In the genomic region with DNA sequence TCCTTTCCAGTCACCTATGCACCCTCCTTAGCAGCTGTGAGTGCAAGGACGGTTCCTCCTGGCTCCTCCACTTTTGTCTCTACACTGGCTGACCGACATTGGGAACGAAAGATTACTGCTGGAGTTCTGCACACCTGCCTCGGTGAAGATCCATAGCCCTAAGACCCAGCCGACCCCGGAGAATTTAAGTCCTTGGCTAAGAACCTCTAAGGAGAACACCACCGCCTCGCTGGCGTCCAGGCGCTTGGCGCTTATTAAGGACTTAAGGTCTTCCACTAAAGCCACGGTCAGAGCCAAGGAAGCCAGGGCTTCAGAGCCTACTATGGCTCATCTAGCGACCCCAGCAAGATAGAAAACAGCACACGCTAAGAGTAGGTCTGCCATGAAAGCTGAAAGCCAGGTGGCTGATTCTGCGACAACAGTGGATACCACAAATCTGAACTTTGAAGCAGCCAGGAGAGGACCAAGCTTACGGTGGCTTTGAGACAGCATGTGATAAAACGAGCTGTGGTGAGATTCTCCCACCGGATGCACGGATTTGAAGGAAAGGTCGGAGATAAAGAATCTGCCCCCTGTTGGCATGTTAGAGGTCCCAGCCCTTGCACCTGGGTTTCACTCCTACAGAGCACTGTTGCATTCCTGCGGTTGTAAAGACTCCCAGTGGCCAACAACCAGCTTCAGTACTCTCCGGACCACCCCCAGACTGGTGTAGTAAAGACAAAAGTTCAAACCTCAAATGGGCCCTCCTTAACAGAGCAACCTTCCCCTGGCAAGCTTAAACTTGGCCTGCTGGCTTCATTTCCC, we compare ENCODE assay signal across 14 mouse cellular contexts. TPM values are rescaled to one million over a fixed set of nuclear protein-coding genes. Genes with fewer than 3 reads are reported as not detected.
A peak's percentile ranks its signal among the peaks of the same experiment; 100 is the strongest.
DNase-seq lines count a peak whose midpoint lies in the region; ATAC-seq lines count a peak whose summit lies in the region.
"Had no signal": no experiment of that assay in that cellular context is flagged by ENCODE, and none has a peak within 500 bp of the region (broad histone marks: within the 10 kb centered on the region; RNA-seq: fewer than 3 reads in every experiment).

No protein-coding gene starts in this region.

- no peak overlapping the region for H3K4me3 ChIP-seq in intestine, embryonic 14.5 days (ENCODE audit: low read depth, low read length)
- H3K4me3 ChIP-seq in intestine, embryonic 15.5 days (replicated peaks) = no peak overlapping the region
- H3K4me3 ChIP-seq: heart, embryonic 15.5 days had no signal

- WGBS in intestine, embryonic 14.5 days = 7% methylated on average over 22 of the region's 22 CpGs
- WGBS in intestine, embryonic 15.5 days = 9% methylated on average over 22 of the region's 22 CpGs

- no peaks in the 10 kb centered on the region for H3K36me3 ChIP-seq in intestine, embryonic 14.5 days (ENCODE audit: control insufficient read depth, insufficient read depth, low read length)
- H3K36me3 ChIP-seq in intestine, embryonic 15.5 days = no peaks in the 10 kb centered on the region
- H3K36me3 ChIP-seq: heart, embryonic 15.5 days had no signal

- H3K27me3 ChIP-seq in intestine, embryonic 14.5 days (replicated peaks; ENCODE audit: control insufficient read depth, insufficient read depth, low read length) = peaks cover 86% of the 10 kb centered on the region
- H3K27me3 ChIP-seq in intestine, embryonic 15.5 days (replicated peaks) = peaks cover 82% of the 10 kb centered on the region

- peak; percentile 52 for DNase-seq in embryo, embryonic 10.5 days (ENCODE audit: low spot score)
- DNase-seq in embryo, embryonic 10 days (ENCODE audit: low spot score) = no peak
- peak; percentile 75 for DNase-seq in intestine, embryonic 14.5 days (ENCODE audit: low spot score)
- DNase-seq in urinary bladder, postnatal 10 days (ENCODE audit: low spot score) = peak; percentile 3
- no peak for DNase-seq in urinary bladder, postnatal 25 days (ENCODE audit: low spot score)
- no peak for DNase-seq in testis, postnatal 14 days (ENCODE audit: low spot score)
- DNase-seq in kidney, postnatal 10 days = no peak
- DNase-seq: adrenal gland, postnatal 14 days; gastrocnemius, postnatal 10 days; lung, postnatal 36 days had no signal

- H3K9me3 ChIP-seq in intestine, embryonic 14.5 days (ENCODE audit: control insufficient read depth, low read length) = no peaks in the 10 kb centered on the region
- no peaks in the 10 kb centered on the region for H3K9me3 ChIP-seq in intestine, embryonic 15.5 days
- H3K9me3 ChIP-seq: heart, embryonic 15.5 days had no signal

- H3K4me1 ChIP-seq in intestine, embryonic 14.5 days (replicated peaks; ENCODE audit: control insufficient read depth, insufficient read depth, low read length) = peaks cover 4% of the 10 kb centered on the region
- H3K4me1 ChIP-seq in intestine, embryonic 15.5 days (replicated peaks) = peaks cover 20% of the 10 kb centered on the region

- H3K27ac ChIP-seq in intestine, embryonic 14.5 days (ENCODE audit: low read depth) = no peak overlapping the region
- H3K27ac ChIP-seq in intestine, embryonic 15.5 days = no peak overlapping the region
- H3K27ac ChIP-seq: heart, embryonic 15.5 days; liver, embryonic 14.5 days had no signal

- no peak overlapping the region for H3K9ac ChIP-seq in intestine, embryonic 14.5 days (ENCODE audit: low read length)
- no peak overlapping the region for H3K9ac ChIP-seq in intestine, embryonic 15.5 days
- H3K9ac ChIP-seq: heart, embryonic 15.5 days; liver, embryonic 14.5 days had no signal

- no peak for ATAC-seq in intestine, embryonic 14.5 days (replicated peaks; ENCODE audit: low FRiP score, low TSS enrichment, low read depth)
- ATAC-seq in intestine, embryonic 15.5 days = no peak

- H3K4me2 ChIP-seq in intestine, embryonic 14.5 days (ENCODE audit: low read length) = no peak overlapping the region
- no peak overlapping the region for H3K4me2 ChIP-seq in intestine, embryonic 15.5 days (replicated peaks)
- H3K4me2 ChIP-seq: heart, embryonic 15.5 days had no signal

RNA-seq across cellular contexts. Expression of a gene that starts 3.0 kb away (rescaled TPM):
- not detected in 2 replicates for polyA plus RNA-seq in intestine, embryonic 14.5 days (2014; fragmentation: Nextera tagmentation; extraction: Ambion mirVana)
- 0.13 TPM in 1 of 2 replicates, not detected in the other for polyA plus RNA-seq in intestine, embryonic 15.5 days (2015; fragmentation: Nextera tagmentation; extraction: Ambion mirVana)
- polyA plus RNA-seq: liver, embryonic 14.5 days had no signal

RNA-seq across cellular contexts. Expression of a gene that starts 33.3 kb away (rescaled TPM):
- not detected in 2 replicates for polyA plus RNA-seq in intestine, embryonic 14.5 days (2014; fragmentation: Nextera tagmentation; extraction: Ambion mirVana)
- polyA plus RNA-seq in intestine, embryonic 15.5 days (2015; fragmentation: Nextera tagmentation; extraction: Ambion mirVana) = not detected in 2 replicates
- polyA plus RNA-seq: heart, embryonic 15.5 days; liver, embryonic 14.5 days; testis, adult 2 months had no signal

RNA-seq across cellular contexts. Expression of a gene that starts 33.7 kb away (rescaled TPM):
- polyA plus RNA-seq in intestine, embryonic 14.5 days (2014; fragmentation: Nextera tagmentation; extraction: Ambion mirVana) = 49.4 and 49.7 TPM in 2 replicates
- 37.3 and 39.0 TPM in 2 replicates for polyA plus RNA-seq in intestine, embryonic 15.5 days (2015; fragmentation: Nextera tagmentation; extraction: Ambion mirVana)

RNA-seq across cellular contexts. Expression of a gene that starts 42.9 kb away (rescaled TPM):
- not detected in 2 replicates for polyA plus RNA-seq in intestine, embryonic 14.5 days (2014; fragmentation: Nextera tagmentation; extraction: Ambion mirVana)
- not detected in 2 replicates for polyA plus RNA-seq in intestine, embryonic 15.5 days (2015; fragmentation: Nextera tagmentation; extraction: Ambion mirVana)
- polyA plus RNA-seq: heart, embryonic 15.5 days; liver, embryonic 14.5 days had no signal

Comparison
In these comparisons a context has a peak if more than half of its experiments do, and no peak if none do; other contexts are left out.
1. DNase-seq: peak in embryo, embryonic 10.5 days (single experiment), intestine, embryonic 14.5 days (single experiment) and urinary bladder, postnatal 10 days (single experiment); none in embryo, embryonic 10 days (single experiment), urinary bladder, postnatal 25 days (single experiment), testis, postnatal 14 days (single experiment) and kidney, postnatal 10 days (single experiment).